Mouse (Mus musculus): ENCODE data around the gene Zfp112. TPM values are rescaled to one million over a fixed set of nuclear protein-coding genes. Genes with fewer than 3 reads are reported as not detected.

Zfp112 gene
- polyA plus RNA-seq (2012; rRNA removed), result 6.0 and 6.2 TPM in 2 replicates

GRCm38 (mm10) chr7:24112156-24112856 is at the start of gene Zfp112:
Zfp112 (plus strand) TSS chr7:24112314.

GRCm38 (mm10) chr7:24081634-24082431 is 30.3 kb upstream of the Zfp112 start, which contains the start of gene Zfp180:
Zfp180 (plus strand) TSS chr7:24081924.

GRCm38 (mm10) chr7:24133996-24134828 is 22.1 kb downstream of the Zfp112 start, which contains the start of gene Zfp235:
Zfp235 (plus strand) TSS chr7:24134169.

GRCm38 (mm10) chr7:24174618-24175336 is 62.7 kb downstream of the Zfp112 start, which contains the start of gene Zfp114:
Zfp114 (plus strand) TSS chr7:24175060.

Other genes with a start within 250 kb of the Zfp112 start
- not detected in 2 replicates for gene Vmn1r177, start 245.9 kb upstream of the Zfp112 start, polyA plus RNA-seq (2012; rRNA removed)
- gene Vmn1r178, start 220.3 kb upstream of the Zfp112 start, polyA plus RNA-seq (2012; rRNA removed), result not detected in 2 replicates
- not detected in 2 replicates for gene Vmn1r179, start 185.3 kb upstream of the Zfp112 start, polyA plus RNA-seq (2012; rRNA removed)
- not detected in 2 replicates for gene Vmn1r180, start 161.7 kb upstream of the Zfp112 start, polyA plus RNA-seq (2012; rRNA removed)
- gene Vmn1r181, start 137.7 kb upstream of the Zfp112 start, polyA plus RNA-seq (2012; rRNA removed), result not detected in 2 replicates
- gene V1rd19, start 110.6 kb upstream of the Zfp112 start, polyA plus RNA-seq (2012; rRNA removed), result not detected in 2 replicates
- not detected in 2 replicates for gene Vmn1r183, start 59.1 kb upstream of the Zfp112 start, polyA plus RNA-seq (2012; rRNA removed)
- gene Zfp180, start 30.4 kb upstream of the Zfp112 start, polyA plus RNA-seq (2012; rRNA removed), result 33.7 and 35.4 TPM in 2 replicates
- gene Zfp235, start 21.9 kb downstream of the Zfp112 start, polyA plus RNA-seq (2012; rRNA removed), result 16.7 and 17.2 TPM in 2 replicates
- 2.2 and 2.5 TPM in 2 replicates for gene Zfp114, start 62.7 kb downstream of the Zfp112 start, polyA plus RNA-seq (2012; rRNA removed)
- 5.0 and 5.3 TPM in 2 replicates for gene Zfp111, start 99.1 kb downstream of the Zfp112 start, polyA plus RNA-seq (2012; rRNA removed)
- gene Zfp109, start 125.2 kb downstream of the Zfp112 start, polyA plus RNA-seq (2012; rRNA removed), result 3.3 and 3.7 TPM in 2 replicates
- gene Zfp108, start 142.5 kb downstream of the Zfp112 start, polyA plus RNA-seq (2012; rRNA removed), result 3.5 and 3.7 TPM in 2 replicates
- gene Zfp93, start 158.1 kb downstream of the Zfp112 start, polyA plus RNA-seq (2012; rRNA removed), result 7.4 and 7.7 TPM in 2 replicates
- gene Zfp61, start 188.9 kb downstream of the Zfp112 start, polyA plus RNA-seq (2012; rRNA removed), result 44.8 and 45.5 TPM in 2 replicates
- gene Zfp94, start 204.4 kb downstream of the Zfp112 start, polyA plus RNA-seq (2012; rRNA removed), result 22.7 and 24.5 TPM in 2 replicates
- 0.09 and 0.11 TPM in 2 replicates for gene Tescl, start 221.6 kb downstream of the Zfp112 start, polyA plus RNA-seq (2012; rRNA removed)
- gene Lypd5, start 236.9 kb downstream of the Zfp112 start, polyA plus RNA-seq (2012; rRNA removed), result not detected in 2 replicates

Measured in central nervous system, embryonic 14 days (tissue).